Mouse (Mus musculus) liver, embryonic 14.5 days (tissue): ENCODE data around the gene Rhox4d. TPM values are rescaled to one million over a fixed set of nuclear protein-coding genes. Genes with fewer than 3 reads are reported as not detected.
"Not testable (repeated sequence)": the region's sequence is repeated elsewhere in the genome, so short reads cannot be mapped to it uniquely, and the experiment has no call there.

Experiments used
- ATAC-seq: fragments of 200-750 bp; cut with Nextera tagmentation; 2 replicates; pipeline ENCODE4 v1.8.0; 2017; ENCODE audit warnings: moderate number of reproducible peaks, mild to moderate bottlenecking, moderate library complexity; ENCODE audit not compliant: insufficient read depth
- DNase-seq, 3 experiments: peaks; one replicate each; pipeline ENCODE4 v3.0.0-alpha.2; 2012 to 2013; ENCODE audit warnings: low read depth in 3 of 3, low spot score in 3 of 3
- H3K27ac ChIP-seq: fragments of 300-500 bp; sonication (generic); 2 replicates; pipeline ENCODE4 v1.5.1; 2014; ENCODE audit warnings: moderate library complexity, mild to moderate bottlenecking, control low read depth, inconsistent platforms
- H3K27me3 ChIP-seq: fragments of 300-500 bp; sonication (generic); 2 replicates; pipeline ENCODE4 v1.6.1; 2014; ENCODE audit warnings: mild to moderate bottlenecking, low read length, moderate library complexity; ENCODE audit not compliant: control insufficient read depth, insufficient read depth
- H3K36me3 ChIP-seq: fragments of 300-500 bp; sonication (generic); replicated peaks from 2 replicates; pipeline ENCODE4 v1.6.1; 2014; ENCODE audit warnings: low read depth; ENCODE audit not compliant: control insufficient read depth, insufficient read depth
- H3K4me1 ChIP-seq, 2 experiments: fragments of 200-500 bp in 1 of 2; fragments of 300-500 bp in 1 of 2; sonication (generic) in 1 of 2; replicated peaks; 2 replicates each; pipeline ENCODE4 v1.6.1; 2012 to 2014; ENCODE audit warnings: antibody characterized with exemption in 1 of 2, inconsistent platforms in 1 of 2, low read length in 1 of 2; ENCODE audit not compliant: control insufficient read depth in 2 of 2, insufficient read depth in 2 of 2
- H3K4me2 ChIP-seq: fragments of 300-500 bp; sonication (generic); 2 replicates; pipeline ENCODE4 v1.6.1; 2014; ENCODE audit warnings: low read depth, mild to moderate bottlenecking, control low read depth, moderate library complexity
- H3K4me3 ChIP-seq, 2 experiments: fragments of 200-500 bp in 1 of 2; fragments of 300-500 bp in 1 of 2; sonication (generic) in 1 of 2; 2 replicates each; pipeline ENCODE4 v1.5.1; 2012 to 2014; ENCODE audit warnings: low read depth in 2 of 2, low read length in 2 of 2, mild to moderate bottlenecking in 2 of 2, control low read depth in 1 of 2, inconsistent platforms in 1 of 2, moderate library complexity in 1 of 2; ENCODE audit not compliant: insufficient read depth in 1 of 2
- H3K9ac ChIP-seq: fragments of 300-500 bp; sonication (generic); replicated peaks from 2 replicates; pipeline ENCODE4 v1.6.1; 2014; ENCODE audit warnings: mild to moderate bottlenecking, control low read depth, moderate library complexity
- H3K9me3 ChIP-seq: fragments of 300-500 bp; sonication (generic); 2 replicates; pipeline ENCODE4 v1.6.1; 2016; ENCODE audit warnings: low read length, mixed read lengths; ENCODE audit not compliant: control insufficient read depth
- WGBS: fragments of 180-500 bp; shearing (Covaris S2); extraction: QIAGEN DNeasy Blood & Tissue Kit; methylation state at CpG from one replicate; pipeline ENCODE4 v1.1.7; 2014; ENCODE audit not compliant: insufficient replicate concordance; 5-methylcytosine and 5-hydroxymethylcytosine counted together
- polyA plus RNA-seq, 2 experiments: library from polyadenylated mRNA; depleted of rRNA in 1 of 2; stranded (reverse) in 1 of 2; unstranded in 1 of 2; fragments of >200 nt; fragmentation: Nextera tagmentation in 1 of 2; extraction: Ambion mirVana in 1 of 2; gene quantifications; 2 replicates each; pipeline versions ENCODE4 v1.2.1 to v1.2.3; 2012 to 2014

Rhox4d gene
- polyA plus RNA-seq (2012; rRNA removed): not detected in 2 replicates
- polyA plus RNA-seq (2014; fragmentation: Nextera tagmentation; extraction: Ambion mirVana): not detected in 2 replicates

DNA sequence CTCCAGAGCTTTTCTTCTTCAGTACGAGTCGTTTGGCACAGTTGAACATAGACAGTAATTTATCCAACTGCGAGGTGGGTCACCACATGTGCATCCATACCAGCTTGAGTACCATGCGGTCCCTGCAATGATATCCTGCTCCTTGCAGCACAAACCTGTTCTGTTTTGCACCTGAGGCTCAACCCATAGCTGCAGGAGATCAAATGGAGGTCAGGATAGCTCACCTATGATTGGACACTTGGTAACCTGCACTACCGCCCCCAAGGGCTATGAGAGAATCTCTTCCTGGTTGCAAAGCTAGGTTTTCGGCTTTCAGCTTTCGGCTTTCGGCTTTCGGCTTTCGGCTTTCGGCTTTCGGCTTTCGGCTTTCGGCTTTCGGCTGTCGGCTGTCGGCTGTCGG, at the start of gene Rhox4d:
Gene Rhox4d (plus strand): TSS at position 301 of the 400 bp plus-strand sequence.
- WGBS: 74% methylated on average over 12 of the region's 18 CpGs
- not testable (repeated sequence) for H3K4me3 ChIP-seq, ATAC-seq, H3K4me1 ChIP-seq, DNase-seq, H3K4me2 ChIP-seq, H3K9ac ChIP-seq, H3K27ac ChIP-seq, H3K9me3 ChIP-seq, H3K36me3 ChIP-seq, H3K27me3 ChIP-seq

DNA sequence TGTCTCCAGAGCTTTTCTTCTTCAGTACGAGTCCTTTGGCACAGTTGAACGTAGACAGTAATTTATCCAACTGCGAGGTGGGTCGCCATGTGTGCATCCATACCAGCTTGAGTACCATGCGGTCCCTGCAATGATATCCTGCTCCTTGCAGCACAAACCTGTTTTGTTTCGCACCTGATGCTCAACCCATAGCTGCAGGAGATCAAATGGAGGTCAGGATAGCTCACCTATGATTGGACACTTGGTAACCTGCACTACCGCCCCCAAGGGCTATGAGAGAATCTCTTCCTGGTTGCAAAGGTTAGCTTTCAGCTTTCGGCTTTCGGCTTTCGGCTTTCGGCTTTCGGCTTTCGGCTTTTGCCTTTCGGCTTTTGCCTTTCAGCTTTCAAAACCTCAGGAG, 34.1 kb upstream of the Rhox4d start, which contains the start of gene Rhox4c:
Gene Rhox4c (plus strand): TSS at position 301 of the 400 bp plus-strand sequence.
- H3K36me3 ChIP-seq, ATAC-seq, H3K4me1 ChIP-seq, H3K27me3 ChIP-seq, H3K9ac ChIP-seq, H3K9me3 ChIP-seq, H3K27ac ChIP-seq, DNase-seq, H3K4me3 ChIP-seq, H3K4me2 ChIP-seq: not testable (repeated sequence)
- WGBS: 73% methylated on average over 14 of the region's 14 CpGs

DNA sequence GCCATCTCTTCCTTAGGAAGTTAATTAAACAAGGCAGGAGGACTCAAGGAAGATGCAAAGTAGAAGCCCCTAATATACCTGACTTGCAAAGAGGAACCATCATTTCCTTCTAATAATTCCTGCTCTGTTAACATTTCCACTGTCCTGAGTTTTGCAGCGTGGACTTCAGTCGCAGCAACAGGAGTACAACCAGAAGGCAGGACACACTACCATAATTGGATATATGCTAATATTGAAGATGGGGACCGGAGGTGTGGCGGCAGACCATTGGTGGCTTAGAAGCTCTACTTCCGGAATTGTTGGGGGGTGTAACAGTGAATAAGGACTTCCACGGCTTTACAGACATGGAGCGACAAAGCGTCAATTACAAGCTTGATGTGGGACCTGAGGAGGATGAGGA, 16.0 kb downstream of the Rhox4d start, which contains the start of gene Rhox2e:
Gene Rhox2e (plus strand): TSS at position 301 of the 400 bp plus-strand sequence.
- ATAC-seq, H3K9me3 ChIP-seq, H3K4me3 ChIP-seq, H3K4me2 ChIP-seq, H3K9ac ChIP-seq, H3K27me3 ChIP-seq, H3K27ac ChIP-seq, H3K4me1 ChIP-seq, DNase-seq, H3K36me3 ChIP-seq: not testable (repeated sequence)
- WGBS: 60% methylated on average over 2 of the region's 8 CpGs

DNA sequence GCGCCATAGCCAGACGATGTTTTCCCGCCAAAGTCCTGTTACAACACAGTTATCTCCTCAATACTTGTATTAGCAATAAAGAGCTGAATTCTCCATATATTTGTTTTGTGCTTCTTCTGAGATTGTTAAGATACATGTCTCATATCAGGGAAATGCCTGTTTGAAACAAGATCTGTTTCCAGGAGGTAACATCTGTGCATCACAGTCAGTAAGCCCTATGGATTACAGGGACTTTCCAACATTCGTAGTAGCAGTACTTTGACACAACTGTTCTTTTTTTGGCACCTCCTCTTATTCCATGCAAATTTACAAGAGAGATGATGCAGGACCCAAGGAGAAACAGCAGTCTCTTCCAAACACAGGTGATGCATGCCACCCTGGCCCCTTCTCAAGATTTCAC, 27.6 kb downstream of the Rhox4d start, which contains the start of gene Rhox3e:
Gene Rhox3e (plus strand): TSS at position 301 of the 400 bp plus-strand sequence.
- not testable (repeated sequence) for H3K36me3 ChIP-seq
- WGBS: no CpG with 5 or more reads among the region's 4 CpGs

DNA sequence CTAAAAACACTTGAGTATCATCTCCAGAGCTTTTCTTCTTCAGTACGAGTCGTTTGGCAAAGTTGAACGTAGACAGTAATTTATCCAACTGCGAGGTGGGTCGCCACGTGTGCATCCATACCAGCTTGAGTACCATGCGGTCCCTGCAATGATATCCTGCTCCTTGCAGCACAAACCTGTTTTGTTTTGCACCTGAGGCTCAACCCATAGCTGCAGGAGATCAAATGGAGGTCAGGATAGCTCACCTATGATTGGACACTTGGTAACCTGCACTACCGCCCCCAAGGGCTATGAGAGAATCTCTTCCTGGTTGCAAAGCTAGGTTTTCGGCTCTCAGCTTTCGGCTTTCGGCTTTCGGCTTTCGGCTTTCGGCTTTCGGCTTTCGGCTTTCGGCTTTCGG, 43.0 kb downstream of the Rhox4d start, which contains the start of gene Rhox4e:
Gene Rhox4e (plus strand): TSS at position 301 of the 400 bp plus-strand sequence.
- WGBS: 79% methylated on average over 10 of the region's 18 CpGs
- H3K27ac ChIP-seq, H3K36me3 ChIP-seq, ATAC-seq, H3K4me2 ChIP-seq, H3K4me3 ChIP-seq, H3K9ac ChIP-seq, H3K9me3 ChIP-seq, H3K27me3 ChIP-seq, DNase-seq, H3K4me1 ChIP-seq: not testable (repeated sequence)

More for the DNA sequence above, 27.6 kb downstream of the Rhox4d start, which contains the start of gene Rhox3e:
- not testable (repeated sequence) for DNase-seq, H3K4me2 ChIP-seq, H3K9ac ChIP-seq, H3K4me3 ChIP-seq, H3K27ac ChIP-seq, ATAC-seq, H3K9me3 ChIP-seq, H3K4me1 ChIP-seq, H3K27me3 ChIP-seq

Other genes with a start within 250 kb of the Rhox4d start
- gene Rhox4a, start 249.0 kb upstream of the Rhox4d start, polyA plus RNA-seq (2012; rRNA removed): not detected in 2 replicates
- not detected in 2 replicates for gene Rhox4a, start 249.0 kb upstream of the Rhox4d start, polyA plus RNA-seq (2014; fragmentation: Nextera tagmentation; extraction: Ambion mirVana)
- not detected in 2 replicates for gene Rhox3a2, start 134.3 kb upstream of the Rhox4d start, polyA plus RNA-seq (2012; rRNA removed)
- not detected in 2 replicates for gene Rhox3a2, start 134.3 kb upstream of the Rhox4d start, polyA plus RNA-seq (2014; fragmentation: Nextera tagmentation; extraction: Ambion mirVana)
- gene Rhox4a2, start 123.5 kb upstream of the Rhox4d start, polyA plus RNA-seq (2012; rRNA removed): not detected in 2 replicates
- gene Rhox4a2, start 123.5 kb upstream of the Rhox4d start, polyA plus RNA-seq (2014; fragmentation: Nextera tagmentation; extraction: Ambion mirVana): not detected in 2 replicates
- gene Rhox2b, start 102.3 kb upstream of the Rhox4d start, polyA plus RNA-seq (2012; rRNA removed): not detected in 2 replicates
- not detected in 2 replicates for gene Rhox2b, start 102.3 kb upstream of the Rhox4d start, polyA plus RNA-seq (2014; fragmentation: Nextera tagmentation; extraction: Ambion mirVana)
- gene Rhox4b, start 81.9 kb upstream of the Rhox4d start, polyA plus RNA-seq (2012; rRNA removed): not detected in 2 replicates
- not detected in 2 replicates for gene Rhox4b, start 81.9 kb upstream of the Rhox4d start, polyA plus RNA-seq (2014; fragmentation: Nextera tagmentation; extraction: Ambion mirVana)
- gene Rhox2c, start 60.7 kb upstream of the Rhox4d start, polyA plus RNA-seq (2012; rRNA removed): not detected in 2 replicates
- not detected in 2 replicates for gene Rhox2c, start 60.7 kb upstream of the Rhox4d start, polyA plus RNA-seq (2014; fragmentation: Nextera tagmentation; extraction: Ambion mirVana)
- gene Rhox3c, start 55.8 kb upstream of the Rhox4d start, polyA plus RNA-seq (2012; rRNA removed): not detected in 2 replicates
- not detected in 2 replicates for gene Rhox3c, start 55.8 kb upstream of the Rhox4d start, polyA plus RNA-seq (2014; fragmentation: Nextera tagmentation; extraction: Ambion mirVana)
- gene Rhox4c, start 34.0 kb upstream of the Rhox4d start, polyA plus RNA-seq (2012; rRNA removed): not detected in 2 replicates
- gene Rhox4c, start 34.0 kb upstream of the Rhox4d start, polyA plus RNA-seq (2014; fragmentation: Nextera tagmentation; extraction: Ambion mirVana): not detected in 2 replicates
- gene Rhox2d, start 20.9 kb upstream of the Rhox4d start, polyA plus RNA-seq (2012; rRNA removed): not detected in 2 replicates
- not detected in 2 replicates for gene Rhox2d, start 20.9 kb upstream of the Rhox4d start, polyA plus RNA-seq (2014; fragmentation: Nextera tagmentation; extraction: Ambion mirVana)
- not detected in 2 replicates for gene Rhox2e, start 16.1 kb downstream of the Rhox4d start, polyA plus RNA-seq (2012; rRNA removed)
- gene Rhox2e, start 16.1 kb downstream of the Rhox4d start, polyA plus RNA-seq (2014; fragmentation: Nextera tagmentation; extraction: Ambion mirVana): not detected in 2 replicates
- gene Rhox3e, start 27.7 kb downstream of the Rhox4d start, polyA plus RNA-seq (2012; rRNA removed): not detected in 2 replicates
- gene Rhox3e, start 27.7 kb downstream of the Rhox4d start, polyA plus RNA-seq (2014; fragmentation: Nextera tagmentation; extraction: Ambion mirVana): not detected in 2 replicates
- not detected in 2 replicates for gene Rhox4e, start 43.1 kb downstream of the Rhox4d start, polyA plus RNA-seq (2012; rRNA removed)
- not detected in 2 replicates for gene Rhox4e, start 43.1 kb downstream of the Rhox4d start, polyA plus RNA-seq (2014; fragmentation: Nextera tagmentation; extraction: Ambion mirVana)
- not detected in 2 replicates for gene Rhox2f, start 57.0 kb downstream of the Rhox4d start, polyA plus RNA-seq (2012; rRNA removed)
- not detected in 2 replicates for gene Rhox2f, start 57.0 kb downstream of the Rhox4d start, polyA plus RNA-seq (2014; fragmentation: Nextera tagmentation; extraction: Ambion mirVana)
- not detected in 2 replicates for gene Rhox3f, start 66.6 kb downstream of the Rhox4d start, polyA plus RNA-seq (2012; rRNA removed)
- gene Rhox3f, start 66.6 kb downstream of the Rhox4d start, polyA plus RNA-seq (2014; fragmentation: Nextera tagmentation; extraction: Ambion mirVana): not detected in 2 replicates
- gene Rhox4f, start 93.3 kb downstream of the Rhox4d start, polyA plus RNA-seq (2012; rRNA removed): not detected in 2 replicates
- gene Rhox4f, start 93.3 kb downstream of the Rhox4d start, polyA plus RNA-seq (2014; fragmentation: Nextera tagmentation; extraction: Ambion mirVana): not detected in 2 replicates
- not detected in 2 replicates for gene Rhox3g, start 114.3 kb downstream of the Rhox4d start, polyA plus RNA-seq (2012; rRNA removed)
- gene Rhox3g, start 114.3 kb downstream of the Rhox4d start, polyA plus RNA-seq (2014; fragmentation: Nextera tagmentation; extraction: Ambion mirVana): not detected in 2 replicates
- gene Rhox2g, start 129.1 kb downstream of the Rhox4d start, polyA plus RNA-seq (2012; rRNA removed): not detected in 2 replicates
- gene Rhox2g, start 129.1 kb downstream of the Rhox4d start, polyA plus RNA-seq (2014; fragmentation: Nextera tagmentation; extraction: Ambion mirVana): not detected in 2 replicates
- not detected in 2 replicates for gene Rhox4g, start 137.0 kb downstream of the Rhox4d start, polyA plus RNA-seq (2012; rRNA removed)
- not detected in 2 replicates for gene Rhox4g, start 137.0 kb downstream of the Rhox4d start, polyA plus RNA-seq (2014; fragmentation: Nextera tagmentation; extraction: Ambion mirVana)
- not detected in 2 replicates for gene Rhox3h, start 154.4 kb downstream of the Rhox4d start, polyA plus RNA-seq (2012; rRNA removed)
- gene Rhox3h, start 154.4 kb downstream of the Rhox4d start, polyA plus RNA-seq (2014; fragmentation: Nextera tagmentation; extraction: Ambion mirVana): not detected in 2 replicates
- gene Rhox2h, start 158.9 kb downstream of the Rhox4d start, polyA plus RNA-seq (2012; rRNA removed): not detected in 2 replicates
- not detected in 2 replicates for gene Rhox2h, start 158.9 kb downstream of the Rhox4d start, polyA plus RNA-seq (2014; fragmentation: Nextera tagmentation; extraction: Ambion mirVana)